Mouse (Mus musculus): ENCODE measurements around the gene Strn4.

DNA sequence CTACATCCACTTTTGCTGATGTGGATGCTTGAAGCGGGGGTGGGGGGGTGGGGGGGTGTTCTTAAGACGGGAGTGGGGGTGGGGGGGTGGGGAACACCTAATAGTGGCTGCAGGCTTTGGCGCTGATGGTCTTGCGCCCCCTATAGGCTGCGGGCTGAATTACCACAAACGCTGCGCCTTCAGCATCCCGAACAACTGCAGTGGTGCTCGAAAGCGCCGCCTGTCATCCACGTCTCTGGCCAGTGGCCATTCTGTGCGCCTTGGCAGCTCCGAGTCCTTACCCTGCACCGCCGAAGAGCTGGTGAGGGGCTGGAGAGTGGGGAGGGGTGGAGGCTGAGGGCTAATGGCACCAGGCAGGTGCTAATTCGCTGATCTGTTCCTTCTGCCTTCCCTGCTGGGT lies 32.9 kb downstream of the Strn4 start:
- TF ChIP-seq TAL1 (IDR thresholded peaks at IDR 0.05; ENCODE audit: low read length) = no peak
- no peak for TF ChIP-seq GATA1 (IDR thresholded peaks at IDR 0.05; ENCODE audit: low read length)

All from erythroblast, embryonic 14.5 days (primary cell).